Mouse (Mus musculus): ENCODE data around the gene Atp8b4.

- no peak for TF ChIP-seq CTCF (IDR thresholded peaks at IDR 0.05; ENCODE audit: insufficient read depth, low read length)
- TF ChIP-seq POLR2A (IDR thresholded peaks at IDR 0.05; ENCODE audit: borderline replicate concordance, extremely low read depth, low read depth, low read length): no peak
These were observed 198.1 kb downstream of the Atp8b4 start for GRCm38 (mm10) chr2:126302381-126302780.
